Mouse (Mus musculus) neural tube, embryonic 14.5 days (tissue): ENCODE results near the gene Fbxw11. TPM values are rescaled to one million over a fixed set of nuclear protein-coding genes. Genes with fewer than 3 reads are reported as not detected.

Experiments
- ATAC-seq: fragments of 200-750 bp; cut with Nextera tagmentation; 2 replicates; pipeline ENCODE4 v1.8.0; 2017; ENCODE audit warnings: low read depth, mild to moderate bottlenecking, moderate TSS enrichment, moderate library complexity
- H3K27ac ChIP-seq: fragments of 300-500 bp; sonication (generic); 2 replicates; pipeline ENCODE4 v1.5.1; 2014; ENCODE audit warnings: low read depth, mild to moderate bottlenecking, control low read depth, low read length, moderate library complexity, mixed read lengths
- H3K27me3 ChIP-seq: fragments of 300-500 bp; sonication (generic); 2 replicates; pipeline ENCODE4 v1.6.1; 2014; ENCODE audit warnings: low read length; ENCODE audit not compliant: control insufficient read depth, insufficient read depth
- H3K36me3 ChIP-seq: fragments of 300-500 bp; sonication (generic); 2 replicates; pipeline ENCODE4 v1.6.1; 2014; ENCODE audit warnings: low read length, mixed read lengths; ENCODE audit not compliant: control insufficient read depth, insufficient read depth
- H3K4me1 ChIP-seq: fragments of 300-500 bp; sonication (generic); 2 replicates; pipeline ENCODE4 v1.6.1; 2014; ENCODE audit warnings: low read length; ENCODE audit not compliant: control insufficient read depth, insufficient read depth
- H3K4me2 ChIP-seq: fragments of 300-500 bp; sonication (generic); 2 replicates; pipeline ENCODE4 v1.6.1; 2014; ENCODE audit warnings: mild to moderate bottlenecking, low read depth, low read length, control low read depth
- H3K4me3 ChIP-seq: fragments of 300-500 bp; sonication (generic); 2 replicates; pipeline ENCODE4 v1.5.1; 2014; ENCODE audit warnings: low read depth, low read length, control low read depth, mixed read lengths
- H3K9ac ChIP-seq: fragments of 300-500 bp; sonication (generic); replicated peaks from 2 replicates; pipeline ENCODE4 v1.6.1; 2014; ENCODE audit warnings: low read depth, mild to moderate bottlenecking, control low read depth, low read length, mixed read lengths
- H3K9me3 ChIP-seq: fragments of 300-500 bp; sonication (generic); 2 replicates; pipeline ENCODE4 v1.6.1; 2016; ENCODE audit warnings: low read length; ENCODE audit not compliant: control insufficient read depth
- WGBS: fragments of 180-500 bp; shearing (Covaris S2); extraction: QIAGEN DNeasy Blood & Tissue Kit; methylation state at CpG from one replicate; pipeline ENCODE4 v1.1.7; 2014; 5-methylcytosine and 5-hydroxymethylcytosine counted together
- polyA plus RNA-seq: library from polyadenylated mRNA; unstranded; fragments of >200 nt; fragmentation: Nextera tagmentation; extraction: Ambion mirVana; gene quantifications from 2 replicates; pipeline ENCODE4 v1.2.1, GENCODE M21; 2014

Gene Fbxw11
- polyA plus RNA-seq, 1 experiment from 2014 or later: 109 TPM

GRCm38 (mm10) chr11:32767496-32768230 is 125.1 kb downstream of the Fbxw11 start:
- H3K27ac ChIP-seq: no peak overlapping the region; the same call in 1 of the 2 replicates
- no peaks in the 10 kb centered on the region for H3K9me3 ChIP-seq
- no peak overlapping the region for H3K9ac ChIP-seq
- 64% methylated on average over 18 of the region's 18 CpGs for WGBS
- no peak overlapping the region for H3K4me2 ChIP-seq
- no peaks in the 10 kb centered on the region for H3K36me3 ChIP-seq
- H3K4me1 ChIP-seq: no peaks in the 10 kb centered on the region
- no peak for ATAC-seq
- H3K27me3 ChIP-seq: no peaks in the 10 kb centered on the region
- no peak overlapping the region for H3K4me3 ChIP-seq

GRCm38 (mm10) chr11:32768642-32769343 is 126.3 kb downstream of the Fbxw11 start:
- Histone ChIP-seq H3K27me3 (no peaks in the 10 kb centered on the region), H3K4me1 (no peaks in the 10 kb centered on the region), H3K9me3 (no peaks in the 10 kb centered on the region), H3K4me3 (no peak overlapping the region), H3K9ac (no peak overlapping the region), H3K27ac (no peak overlapping the region), H3K36me3 (no peaks in the 10 kb centered on the region), H3K4me2 (no peak overlapping the region)
- 85% methylated on average over 12 of the region's 12 CpGs for WGBS
- ATAC-seq: no peak; the same call in 1 of the 2 replicates

- 19% methylated on average over 11 of the region's 11 CpGs for WGBS
- H3K27ac ChIP-seq: peak overlapping the region; percentile 60
- H3K4me2 ChIP-seq: no peak overlapping the region
- H3K36me3 ChIP-seq: no peaks in the 10 kb centered on the region
- H3K4me3 ChIP-seq: no peak overlapping the region
- H3K27me3 ChIP-seq: no peaks in the 10 kb centered on the region
- no peak overlapping the region for H3K9ac ChIP-seq
- peak; percentile 85 for ATAC-seq
- no peaks in the 10 kb centered on the region for H3K4me1 ChIP-seq
- H3K9me3 ChIP-seq: no peaks in the 10 kb centered on the region
These were observed 138.4 kb downstream of the Fbxw11 start for GRCm38 (mm10) chr11:32780747-32781536.

DNA sequence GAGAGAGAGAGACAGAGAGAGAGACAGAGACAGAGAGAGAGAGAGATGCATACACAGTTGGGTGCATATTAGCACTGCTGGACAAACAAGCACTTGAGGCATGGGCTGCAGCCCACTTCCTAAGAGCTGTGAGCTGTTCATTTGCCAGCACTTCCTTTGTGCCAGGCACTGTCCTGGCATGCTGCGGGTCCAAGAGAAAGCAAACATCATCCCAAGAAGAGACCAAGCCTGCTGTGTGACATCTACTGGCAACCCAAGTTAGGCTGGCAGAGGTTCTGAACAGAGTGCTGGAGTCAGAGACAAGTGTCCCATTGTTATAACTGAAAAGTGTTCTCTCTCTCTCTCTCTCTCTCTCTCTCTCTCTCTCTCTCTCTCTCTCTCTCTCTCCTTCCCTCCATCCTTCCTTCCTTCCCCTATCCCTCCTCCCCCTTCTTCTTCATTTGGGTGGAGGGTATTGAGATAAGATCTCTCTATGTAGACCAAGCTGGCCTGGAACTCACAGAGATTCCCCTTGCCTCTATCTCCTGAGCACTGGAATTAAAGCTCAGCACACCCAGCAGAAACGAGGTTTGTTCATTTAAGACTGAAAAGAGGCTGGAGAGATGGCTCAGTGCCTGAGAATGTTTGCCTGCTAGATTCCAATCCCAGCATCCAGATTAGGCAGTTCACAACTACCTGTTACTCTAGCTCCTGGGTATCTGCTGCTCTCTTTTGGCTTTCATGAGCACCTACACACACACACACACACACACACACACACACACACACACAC is 139.3 kb downstream of the Fbxw11 start:
- H3K9me3 ChIP-seq: no peaks in the 10 kb centered on the region
- no peaks in the 10 kb centered on the region for H3K27me3 ChIP-seq
- no peak overlapping the region for H3K4me3 ChIP-seq
- no peak overlapping the region for H3K4me2 ChIP-seq
- ATAC-seq: peak; percentile 66
- WGBS: 49% methylated on average over 2 of the region's 2 CpGs
- no peak overlapping the region for H3K9ac ChIP-seq
- H3K27ac ChIP-seq: no peak overlapping the region
- no peaks in the 10 kb centered on the region for H3K4me1 ChIP-seq
- no peaks in the 10 kb centered on the region for H3K36me3 ChIP-seq

DNA sequence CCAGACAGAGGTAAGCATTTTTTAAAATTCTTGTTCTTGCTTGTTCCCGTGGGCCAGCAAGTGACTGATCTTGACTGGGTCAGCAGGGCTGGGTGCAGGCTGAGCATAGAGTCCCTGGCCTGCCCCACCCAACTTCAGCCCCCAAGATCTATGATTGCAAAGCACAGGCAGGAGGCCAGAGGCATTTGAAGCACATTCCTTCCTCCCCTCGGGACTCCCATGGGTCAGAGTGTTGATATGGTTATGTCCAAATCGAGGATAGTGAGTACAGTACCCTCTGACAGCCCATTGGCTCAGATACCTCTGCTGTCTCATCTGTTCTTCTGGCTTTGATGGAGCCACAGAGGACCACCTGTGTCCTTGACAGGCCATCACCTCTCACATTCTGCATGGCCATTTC is 140.2 kb downstream of the Fbxw11 start:
- WGBS: 77% methylated on average over 3 of the region's 3 CpGs
- H3K9me3 ChIP-seq: no peaks in the 10 kb centered on the region
- H3K27ac ChIP-seq: no peak overlapping the region
- H3K36me3 ChIP-seq: no peaks in the 10 kb centered on the region
- no peaks in the 10 kb centered on the region for H3K4me1 ChIP-seq
- H3K9ac ChIP-seq: no peak overlapping the region
- H3K27me3 ChIP-seq: no peaks in the 10 kb centered on the region
- ATAC-seq: no peak
- no peak overlapping the region for H3K4me3 ChIP-seq
- H3K4me2 ChIP-seq: no peak overlapping the region

DNA sequence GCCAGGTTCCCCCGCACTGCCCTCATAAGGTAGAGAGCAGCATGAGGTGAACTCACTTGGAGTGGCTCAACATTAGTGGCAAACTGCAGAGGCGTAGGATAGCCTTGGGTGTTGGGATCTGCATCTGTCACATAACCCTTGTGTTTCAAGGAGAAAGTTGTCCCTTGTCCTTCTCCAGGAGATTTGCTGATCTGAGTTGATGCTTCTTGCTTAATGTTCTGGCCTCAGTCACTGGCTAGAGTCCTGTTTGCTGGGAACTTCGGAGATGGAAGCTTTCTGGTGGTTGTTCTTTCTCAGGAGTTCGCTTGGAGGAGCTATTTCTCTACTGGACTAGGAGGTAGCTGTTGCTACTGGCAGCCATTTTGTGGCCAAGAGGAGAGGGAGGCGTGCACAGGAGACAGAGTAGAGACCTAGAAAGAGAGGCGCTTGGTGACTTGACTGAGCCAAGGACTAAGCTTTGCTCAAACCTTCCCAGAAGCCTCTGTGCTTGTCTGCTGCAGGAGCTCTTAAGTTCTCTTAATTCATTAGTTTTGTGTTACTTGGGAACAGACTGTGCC is 143.1 kb downstream of the Fbxw11 start:
- WGBS: 78% methylated on average over 6 of the region's 6 CpGs
- Histone ChIP-seq H3K27me3 (no peaks in the 10 kb centered on the region), H3K9ac (no peak overlapping the region), H3K9me3 (no peaks in the 10 kb centered on the region), H3K4me2 (no peak overlapping the region), H3K4me3 (no peak overlapping the region), H3K36me3 (no peaks in the 10 kb centered on the region), H3K4me1 (no peaks in the 10 kb centered on the region), H3K27ac (no peak overlapping the region)
- no peak for ATAC-seq

DNA sequence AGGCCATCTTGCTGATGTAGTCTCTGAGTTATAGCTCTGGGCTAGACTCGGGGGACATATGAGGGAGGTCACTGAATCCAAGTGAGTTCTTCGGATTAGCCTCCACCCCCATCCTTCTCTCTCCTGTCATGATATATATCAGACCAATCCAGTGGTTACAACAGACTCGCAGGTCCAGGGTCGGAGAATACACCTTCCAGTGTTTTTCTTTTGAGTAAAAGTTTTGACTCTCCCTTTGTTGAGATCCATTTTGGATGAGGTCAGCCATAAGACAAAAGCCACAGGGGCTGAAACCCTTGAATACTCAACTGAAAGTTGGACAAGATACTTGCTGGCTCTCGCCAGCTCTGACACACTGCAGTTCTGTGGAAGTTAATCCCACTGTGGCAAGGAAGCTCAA is 143.7 kb downstream of the Fbxw11 start:
- ATAC-seq: no peak
- Histone ChIP-seq H3K4me1 (no peaks in the 10 kb centered on the region), H3K9me3 (no peaks in the 10 kb centered on the region), H3K27me3 (no peaks in the 10 kb centered on the region), H3K4me2 (no peak overlapping the region), H3K4me3 (no peak overlapping the region), H3K27ac (no peak overlapping the region), H3K36me3 (no peaks in the 10 kb centered on the region), H3K9ac (no peak overlapping the region)
- WGBS: 82% methylated on average over 5 of the region's 5 CpGs

DNA sequence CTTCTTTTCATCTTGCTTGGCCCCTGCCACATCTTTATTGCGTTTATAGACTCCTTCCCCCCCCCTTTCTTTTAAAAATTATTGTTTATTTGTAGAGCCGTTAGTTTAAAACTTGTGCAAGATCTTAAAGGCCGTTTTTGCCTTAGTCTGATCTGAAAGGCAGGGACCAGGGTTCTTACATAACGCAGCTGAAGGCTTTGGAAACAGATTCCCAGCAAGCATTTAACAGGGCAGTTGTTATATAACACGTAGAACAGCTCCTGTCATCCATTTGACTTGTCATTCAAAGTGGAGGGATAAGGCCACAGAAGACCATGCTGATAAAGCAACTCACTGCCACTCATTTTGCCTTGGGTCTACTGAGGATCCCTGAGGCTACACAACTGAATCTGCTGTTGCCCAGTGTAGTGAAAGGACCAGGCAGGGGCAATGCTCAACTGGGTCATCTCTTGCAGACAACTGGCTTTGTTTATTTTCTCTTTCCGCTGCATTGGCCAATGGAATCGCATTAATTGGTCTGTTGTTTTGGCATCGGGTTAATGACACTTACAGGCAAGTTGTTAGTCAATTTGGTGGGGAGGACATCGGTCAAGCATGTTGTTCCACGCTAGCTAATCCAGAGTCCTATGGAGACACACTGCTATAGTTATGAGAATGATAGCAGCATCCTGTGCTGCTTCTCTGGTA is 152.4 kb downstream of the Fbxw11 start:
- ATAC-seq: no peak
- Histone ChIP-seq H3K36me3 (no peaks in the 10 kb centered on the region), H3K9ac (no peak overlapping the region), H3K4me1 (no peaks in the 10 kb centered on the region), H3K4me2 (no peak overlapping the region), H3K9me3 (no peaks in the 10 kb centered on the region), H3K27me3 (no peaks in the 10 kb centered on the region), H3K27ac (no peak overlapping the region), H3K4me3 (no peak overlapping the region)
- 69% methylated on average over 10 of the region's 10 CpGs for WGBS
